Mouse (Mus musculus) neural tube, postnatal 0 days (tissue): Measurements from ENCODE around the gene Hist1h2bl. TPM values are rescaled to one million over a fixed set of nuclear protein-coding genes. Genes with fewer than 3 reads are reported as not detected.

Experiments
- microRNA-seq: library from miRNA; unstranded; fragments of <30 nt; microRNA quantifications from one replicate; pipeline ENCODE4, GENCODE M21; 2016
- polyA plus RNA-seq: library from polyadenylated mRNA; unstranded; fragments of >200 nt; fragmentation: Nextera tagmentation; extraction: Ambion mirVana; gene quantifications from 2 replicates; pipeline ENCODE4 v1.2.1, GENCODE M21; 2015

Hist1h2bl gene
- not detected in 2 replicates for polyA plus RNA-seq

DNA sequence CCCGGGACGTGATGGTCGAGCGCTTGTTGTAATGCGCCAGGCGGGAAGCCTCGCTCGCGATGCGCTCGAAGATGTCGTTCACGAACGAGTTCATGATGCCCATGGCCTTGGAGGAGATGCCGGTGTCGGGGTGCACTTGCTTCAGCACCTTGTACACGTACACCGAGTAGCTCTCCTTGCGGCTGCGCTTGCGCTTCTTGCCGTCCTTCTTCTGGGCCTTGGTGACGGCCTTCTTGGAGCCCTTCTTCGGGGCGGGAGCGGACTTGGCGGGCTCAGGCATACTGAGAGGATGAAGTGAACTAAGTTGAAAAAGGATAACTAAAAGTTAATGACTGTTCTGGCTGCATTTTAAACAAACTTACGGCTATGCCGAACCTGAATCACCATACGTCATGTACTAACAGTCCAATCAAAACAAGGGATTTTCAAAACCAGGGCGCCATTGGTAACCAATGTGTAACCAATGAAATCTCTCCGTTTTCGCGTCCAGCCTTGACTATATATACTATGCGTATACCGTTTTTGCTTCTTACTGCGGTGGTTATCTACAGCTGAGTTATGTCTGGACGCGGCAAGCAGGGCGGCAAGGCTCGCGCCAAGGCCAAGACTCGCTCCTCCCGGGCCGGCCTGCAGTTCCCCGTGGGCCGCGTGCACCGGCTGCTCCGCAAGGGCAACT lies at the start of gene Hist1h2bl, which contains the start of gene Hist1h2ai:
Hist1h2bl (minus strand) TSS at position 280 of the 676 bp plus-strand sequence.
Hist1h2ai (plus strand) TSS at position 559 of the 676 bp plus-strand sequence.

DNA sequence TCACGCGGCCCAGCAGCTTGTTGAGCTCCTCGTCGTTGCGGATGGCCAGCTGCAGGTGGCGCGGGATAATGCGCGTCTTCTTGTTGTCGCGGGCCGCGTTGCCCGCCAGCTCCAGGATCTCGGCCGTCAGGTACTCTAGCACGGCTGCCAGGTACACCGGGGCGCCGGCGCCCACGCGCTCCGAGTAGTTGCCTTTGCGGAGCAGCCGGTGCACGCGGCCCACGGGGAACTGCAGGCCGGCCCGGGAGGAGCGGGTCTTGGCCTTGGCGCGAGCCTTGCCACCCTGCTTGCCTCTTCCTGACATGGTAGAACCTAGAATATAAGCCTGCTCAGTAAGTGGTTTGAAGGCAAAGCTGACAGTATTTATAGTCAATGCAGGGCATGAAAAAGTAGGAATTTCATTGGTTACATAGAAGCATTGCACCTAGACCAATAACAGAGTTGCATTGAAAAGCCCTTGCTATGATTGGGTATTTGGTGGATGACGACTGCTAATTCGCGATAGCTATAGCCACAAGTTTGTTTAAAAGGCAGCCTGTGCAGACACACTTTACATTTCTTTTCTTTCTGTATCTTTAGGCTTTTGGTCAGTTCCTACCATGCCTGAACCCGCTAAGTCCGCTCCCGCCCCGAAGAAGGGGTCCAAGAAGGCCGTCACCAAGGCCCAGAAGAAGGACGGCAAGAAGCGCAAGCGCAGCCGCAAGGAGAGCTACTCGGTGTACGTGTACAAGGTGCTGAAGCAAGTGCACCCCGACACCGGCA lies 37.8 kb upstream of the Hist1h2bl start, which contains the start of the genes Hist1h2ak and Hist1h2bn:
Hist1h2ak (minus strand) TSS at position 304 of the 762 bp plus-strand sequence.
Hist1h2bn (plus strand) TSS at position 600 of the 762 bp plus-strand sequence.

GRCm38 (mm10) chr13:21750159-21751017 lies 34.4 kb upstream of the Hist1h2bl start, which contains the start of gene Hist1h4k:
Gene Hist1h4k, minus strand, starts transcription at chr13:21750505.

DNA sequence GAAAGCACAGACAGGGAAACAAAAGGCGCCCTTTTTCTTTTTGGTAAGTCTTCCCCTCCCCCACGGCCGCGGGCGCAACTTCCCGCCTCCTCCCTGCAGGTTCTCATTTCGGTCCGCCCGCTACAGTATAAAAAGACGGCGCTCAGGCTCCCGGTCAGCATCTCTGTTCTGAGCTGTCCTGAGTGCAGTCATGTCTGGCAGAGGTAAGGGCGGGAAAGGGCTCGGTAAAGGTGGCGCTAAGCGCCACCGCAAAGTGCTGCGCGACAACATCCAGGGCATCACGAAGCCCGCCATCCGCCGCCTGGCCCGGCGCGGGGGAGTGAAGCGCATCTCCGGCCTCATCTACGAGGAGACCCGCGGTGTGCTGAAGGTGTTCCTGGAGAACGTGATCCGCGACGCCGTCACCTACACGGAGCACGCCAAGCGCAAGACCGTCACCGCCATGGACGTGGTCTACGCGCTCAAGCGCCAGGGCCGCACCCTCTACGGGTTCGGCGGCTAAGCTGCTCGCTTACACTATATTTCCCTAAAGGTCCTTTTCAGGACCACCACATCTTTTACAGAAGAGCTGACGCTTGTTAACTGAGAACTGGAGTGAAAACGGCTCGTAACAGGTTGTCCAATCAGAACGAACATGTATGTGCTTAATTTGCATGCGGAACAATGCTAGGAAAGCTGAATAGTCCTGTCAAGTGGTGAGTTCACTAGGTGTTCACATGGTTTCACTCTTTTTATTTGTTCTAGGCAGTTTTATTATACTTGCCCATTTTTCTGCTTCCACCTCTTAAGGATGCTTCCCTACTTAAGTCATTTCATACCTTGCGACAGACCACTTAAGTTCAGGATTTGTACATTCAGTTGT lies 19.2 kb upstream of the Hist1h2bl start, which contains the start of gene Hist1h4j:
Hist1h4j (plus strand) TSS at position 159 of the 862 bp plus-strand sequence.

GRCm38 (mm10) chr13:21721757-21722372 lies 5.9 kb upstream of the Hist1h2bl start, which contains the start of gene Hist1h2bm:
Gene Hist1h2bm, plus strand, starts transcription at chr13:21722044.

DNA sequence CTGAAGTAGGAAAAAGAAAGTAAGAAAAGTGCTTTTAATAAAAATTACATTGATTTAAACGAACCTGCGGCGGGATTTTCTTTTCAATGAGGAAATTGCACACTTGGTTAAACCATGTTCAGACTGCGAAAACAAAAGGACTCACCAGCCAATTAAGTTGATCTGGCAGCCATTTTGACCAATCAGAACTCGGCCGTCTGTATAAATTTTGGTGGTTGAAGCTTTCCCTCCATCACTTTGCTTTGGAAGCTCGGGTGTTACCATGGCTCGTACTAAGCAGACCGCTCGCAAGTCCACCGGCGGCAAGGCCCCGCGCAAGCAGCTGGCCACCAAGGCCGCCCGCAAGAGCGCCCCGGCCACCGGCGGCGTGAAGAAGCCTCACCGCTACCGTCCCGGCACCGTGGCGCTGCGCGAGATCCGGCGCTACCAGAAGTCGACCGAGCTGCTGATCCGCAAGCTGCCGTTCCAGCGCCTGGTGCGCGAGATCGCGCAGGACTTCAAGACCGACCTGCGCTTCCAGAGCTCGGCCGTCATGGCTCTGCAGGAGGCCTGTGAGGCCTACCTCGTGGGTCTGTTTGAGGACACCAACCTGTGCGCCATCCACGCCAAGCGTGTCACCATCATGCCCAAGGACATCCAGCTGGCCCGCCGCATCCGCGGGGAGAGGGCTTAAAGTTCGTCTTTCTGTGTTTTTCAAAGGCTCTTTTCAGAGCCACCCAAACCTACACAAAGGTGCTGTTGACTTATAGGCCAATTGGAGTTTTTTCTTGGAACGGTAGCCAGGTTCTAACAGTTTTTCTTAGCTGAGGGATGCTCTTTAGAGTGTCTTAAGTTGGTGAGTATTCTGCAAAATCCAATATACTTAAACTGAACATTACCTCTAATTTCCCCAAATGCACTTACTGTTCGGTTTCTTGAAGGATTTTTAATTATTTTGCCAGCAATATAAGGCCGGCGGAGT lies 1.7 kb upstream of the Hist1h2bl start, which contains the start of gene Hist1h3h:
Hist1h3h (plus strand) TSS at position 263 of the 961 bp plus-strand sequence.

DNA sequence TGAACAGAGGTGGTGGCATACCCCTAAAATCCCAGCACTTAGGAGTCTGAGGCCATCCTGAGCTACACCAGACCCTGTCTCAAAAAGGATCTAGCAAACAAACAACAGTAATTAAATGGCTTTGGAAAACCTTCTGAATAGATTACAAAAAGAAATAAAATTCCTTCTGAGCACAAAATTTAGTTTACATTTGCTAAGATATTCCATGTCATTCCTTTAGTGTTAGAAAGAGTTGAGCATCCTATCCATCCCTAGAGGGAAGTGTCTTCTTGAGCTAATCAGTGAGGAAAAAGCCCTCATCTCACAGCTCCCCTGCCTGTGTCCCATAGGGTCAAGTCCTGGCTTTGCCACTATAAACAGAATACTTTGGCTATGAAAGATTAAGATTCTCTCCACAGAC lies 18.1 kb downstream of the Hist1h2bl start, which contains the start of gene Olfr1359:
Olfr1359 (plus strand) TSS at position 301 of the 400 bp plus-strand sequence.

DNA sequence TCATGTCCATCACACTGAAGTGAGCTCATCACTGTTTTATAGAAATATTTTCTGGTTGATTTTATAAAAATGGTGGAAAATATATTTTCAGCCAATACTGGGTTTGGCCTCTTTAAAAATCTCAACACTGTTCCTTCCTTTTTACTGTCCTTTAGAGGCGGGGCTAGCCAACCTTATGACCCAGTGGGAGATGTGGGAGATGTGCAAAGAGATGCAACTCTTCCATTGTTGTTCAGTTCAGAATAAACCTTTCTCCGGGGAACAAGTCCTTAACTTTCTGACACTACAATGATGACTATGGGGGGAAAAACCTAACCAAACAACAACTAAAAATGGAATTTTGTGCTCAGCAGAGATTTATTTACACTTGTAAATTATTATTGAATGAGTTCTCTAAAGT lies 38.6 kb downstream of the Hist1h2bl start, which contains the start of gene Olfr1360:
Olfr1360 (minus strand) TSS at position 101 of the 400 bp plus-strand sequence.

Small RNA genes lying within 50 kb of the gene (microRNA-seq; reads per million reads assigned to microRNA genes)
- gene Gm44357 = not detected
- gene Gm44367 = not detected
- gene Gm44454 = not detected

Other genes starting within 250 kb of the Hist1h2bl start
- gene Nkapl, start 247.6 kb downstream of the Hist1h2bl start, polyA plus RNA-seq = 3.3 and 4.2 TPM in 2 replicates
- 7.6 and 9.4 TPM in 2 replicates for gene Zkscan4, start 237.2 kb downstream of the Hist1h2bl start, polyA plus RNA-seq
- gene Gm10065, start 236.7 kb downstream of the Hist1h2bl start, polyA plus RNA-seq = not detected in 2 replicates
- gene AK157302, start 220.9 kb downstream of the Hist1h2bl start, polyA plus RNA-seq = 0.37 and 0.65 TPM in 2 replicates
- 9.1 and 11.5 TPM in 2 replicates for gene Gm11273, start 214.7 kb downstream of the Hist1h2bl start, polyA plus RNA-seq
- 3.5 and 4.0 TPM in 2 replicates for gene Zkscan8, start 185.0 kb downstream of the Hist1h2bl start, polyA plus RNA-seq
- gene Olfr1366, start 173.3 kb downstream of the Hist1h2bl start, polyA plus RNA-seq = 0.14 and 0.17 TPM in 2 replicates
- gene Olfr1535, start 156.2 kb downstream of the Hist1h2bl start, polyA plus RNA-seq = 0.09 and 0.11 TPM in 2 replicates
- not detected in 2 replicates for gene Olfr1364, start 134.4 kb downstream of the Hist1h2bl start, polyA plus RNA-seq
- not detected in 2 replicates for gene Olfr1362, start 102.1 kb downstream of the Hist1h2bl start, polyA plus RNA-seq
- gene Olfr11, start 73.6 kb downstream of the Hist1h2bl start, polyA plus RNA-seq = not detected in 2 replicates
- gene Olfr1361, start 52.8 kb downstream of the Hist1h2bl start, polyA plus RNA-seq = not detected in 2 replicates
- not detected in 2 replicates for gene Olfr1360, start 38.7 kb downstream of the Hist1h2bl start, polyA plus RNA-seq
- gene Olfr1359, start 18.0 kb downstream of the Hist1h2bl start, polyA plus RNA-seq = not detected in 2 replicates
- 2.3 and 6.6 TPM in 2 replicates for gene Hist1h2ai, start 279 bp upstream of the Hist1h2bl start, polyA plus RNA-seq
- 0.86 TPM in 1 of 2 replicates, not detected in the other for gene Hist1h3h, start 1.5 kb upstream of the Hist1h2bl start, polyA plus RNA-seq
- gene Hist1h2bm, start 5.9 kb upstream of the Hist1h2bl start, polyA plus RNA-seq = 0.49 TPM in 1 of 2 replicates, not detected in the other
- gene Hist1h4j, start 18.9 kb upstream of the Hist1h2bl start, polyA plus RNA-seq = 0.21 TPM in 1 of 2 replicates, not detected in the other
- gene Hist1h4k, start 34.4 kb upstream of the Hist1h2bl start, polyA plus RNA-seq = 1.3 and 1.8 TPM in 2 replicates
- gene Hist1h2ak, start 37.7 kb upstream of the Hist1h2bl start, polyA plus RNA-seq = 3.2 and 4.2 TPM in 2 replicates
- gene Hist1h2bn, start 38.0 kb upstream of the Hist1h2bl start, polyA plus RNA-seq = 0.58 TPM in 1 of 2 replicates, not detected in the other
- gene Hist1h1b, start 64.5 kb upstream of the Hist1h2bl start, polyA plus RNA-seq = 2.4 and 2.9 TPM in 2 replicates
- gene Hist1h3i, start 67.2 kb upstream of the Hist1h2bl start, polyA plus RNA-seq = 12.2 and 12.5 TPM in 2 replicates
- gene Hist1h2an, start 71.1 kb upstream of the Hist1h2bl start, polyA plus RNA-seq = 2.3 and 3.8 TPM in 2 replicates
- gene Hist1h2bp, start 71.3 kb upstream of the Hist1h2bl start, polyA plus RNA-seq = 0.71 TPM in 1 of 2 replicates, not detected in the other
- 1.8 and 3.8 TPM in 2 replicates for gene Hist1h2bq, start 94.1 kb upstream of the Hist1h2bl start, polyA plus RNA-seq
- not detected in 2 replicates for gene Hist1h2ao, start 94.3 kb upstream of the Hist1h2bl start, polyA plus RNA-seq
- not detected in 2 replicates for gene Hist1h4m, start 95.6 kb upstream of the Hist1h2bl start, polyA plus RNA-seq
- 2.5 and 3.3 TPM in 2 replicates for gene Hist1h4n, start 116.1 kb upstream of the Hist1h2bl start, polyA plus RNA-seq
- gene Hist1h2ap, start 117.4 kb upstream of the Hist1h2bl start, polyA plus RNA-seq = 265 and 280 TPM in 2 replicates
- gene Hist1h2br, start 117.6 kb upstream of the Hist1h2bl start, polyA plus RNA-seq = 1.7 and 4.2 TPM in 2 replicates
- gene Zfp184, start 229.0 kb upstream of the Hist1h2bl start, polyA plus RNA-seq = 5.3 and 6.1 TPM in 2 replicates